Mouse (Mus musculus): Measurements from ENCODE around the gene Syn3. TPM values are rescaled to one million over a fixed set of nuclear protein-coding genes. Genes with fewer than 3 reads are reported as not detected.

The Syn3 gene
- polyA plus RNA-seq, 1 experiment: 0.75 TPM

DNA sequence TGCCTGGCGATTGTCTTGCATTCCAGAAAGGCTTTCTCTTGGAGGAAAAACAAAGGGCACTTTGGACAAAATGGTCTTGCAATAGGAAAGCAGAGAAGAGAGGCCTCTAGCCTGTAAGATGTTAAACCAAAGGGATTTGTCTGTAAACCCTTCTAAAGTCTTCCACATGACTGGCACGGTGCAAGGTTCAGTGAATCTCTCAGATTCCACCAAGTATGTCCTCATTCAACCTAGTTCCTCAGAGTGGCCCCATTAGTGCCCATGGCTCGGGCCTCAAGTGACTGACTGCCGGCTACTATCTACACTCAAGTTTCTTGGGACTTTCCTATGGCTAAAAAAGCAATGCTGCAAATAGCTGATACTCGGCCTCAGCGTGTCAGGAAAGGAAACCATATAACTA lies 200.4 kb downstream of the Syn3 start:
- WGBS: 87% methylated on average over 6 of the region's 6 CpGs
- Histone ChIP-seq H3K4me3 (ENCODE audit: low read depth, low read length) (no peak overlapping the region), H3K4me1 (ENCODE audit: control insufficient read depth, insufficient read depth, insufficient read length, low read length) (peaks cover 13% of the 10 kb centered on the region), H3K36me3 (ENCODE audit: control insufficient read depth, insufficient read depth, low read length) (no peaks in the 10 kb centered on the region), H3K27me3 (ENCODE audit: control insufficient read depth, insufficient read depth, low read length) (0 out of 2 replicates have a peak, but pooled peaks cover 3% of the 10 kb centered on the region), H3K27ac (ENCODE audit: insufficient read depth, low read depth, low read length) (no peak overlapping the region)
- TF ChIP-seq CTCF (IDR thresholded peaks at IDR 0.05; ENCODE audit: extremely low read depth, insufficient read length, insufficient replicate concordance, low read depth, low read length) (no peak), POLR2A (IDR thresholded peaks at IDR 0.05; ENCODE audit: low read depth, low read length) (no peak)

DNA sequence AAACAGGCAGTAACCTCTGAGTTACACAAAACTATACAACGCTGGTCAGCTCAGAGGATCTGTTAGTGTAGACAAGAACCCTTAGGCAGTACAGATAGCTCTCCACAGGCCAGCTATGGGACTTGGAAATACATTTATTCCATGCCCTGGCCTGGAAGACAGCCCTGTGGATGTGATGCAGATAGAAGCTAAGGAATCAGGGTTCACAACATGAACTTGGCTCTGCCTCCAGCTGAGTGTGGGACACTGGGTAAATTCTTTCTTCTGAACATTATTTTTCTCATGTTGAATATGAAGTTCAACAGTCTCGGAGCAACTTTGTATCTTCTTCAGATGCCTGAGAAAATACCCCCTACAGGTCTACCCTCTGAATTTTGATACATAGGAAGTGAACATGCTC lies 201.4 kb downstream of the Syn3 start:
- Histone ChIP-seq H3K27me3 (ENCODE audit: control insufficient read depth, insufficient read depth, low read length) (0 out of 2 replicates have a peak, but pooled peaks cover 3% of the 10 kb centered on the region), H3K4me1 (ENCODE audit: control insufficient read depth, insufficient read depth, insufficient read length, low read length) (peaks cover 9% of the 10 kb centered on the region; the same call in 1 of the 2 replicates), H3K27ac (ENCODE audit: insufficient read depth, low read depth, low read length) (no peak overlapping the region), H3K36me3 (ENCODE audit: control insufficient read depth, insufficient read depth, low read length) (no peaks in the 10 kb centered on the region), H3K4me3 (ENCODE audit: low read depth, low read length) (no peak overlapping the region)
- TF ChIP-seq CTCF (IDR thresholded peaks at IDR 0.05; ENCODE audit: extremely low read depth, insufficient read length, insufficient replicate concordance, low read depth, low read length) (no peak), POLR2A (IDR thresholded peaks at IDR 0.05; ENCODE audit: low read depth, low read length) (no peak)
- WGBS: 93% methylated on average over 2 of the region's 2 CpGs

DNA sequence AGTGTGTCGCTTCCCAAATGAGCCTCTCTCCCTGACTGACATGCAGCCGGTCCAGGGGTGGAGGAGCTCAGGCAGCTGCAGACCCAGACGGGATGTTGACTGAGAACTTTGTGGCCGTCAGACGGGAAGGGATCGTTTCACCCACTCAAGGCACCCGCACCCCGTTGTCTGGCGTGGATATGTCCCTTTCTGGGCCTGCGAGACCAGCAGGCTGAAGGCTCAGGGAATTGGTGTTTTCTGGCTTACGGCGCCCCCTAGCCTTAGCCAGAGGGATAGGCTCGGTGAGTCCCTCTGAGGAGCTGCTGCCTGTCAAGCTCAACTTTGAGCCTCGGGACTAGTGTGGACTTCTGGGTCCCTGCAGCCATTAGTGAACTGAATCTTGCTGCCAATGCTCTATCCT lies 202.6 kb downstream of the Syn3 start:
- H3K4me3 ChIP-seq (ENCODE audit: low read depth, low read length): no peak overlapping the region
- 15% methylated on average over 14 of the region's 14 CpGs for WGBS
- TF ChIP-seq POLR2A (IDR thresholded peaks at IDR 0.05; ENCODE audit: low read depth, low read length) (no peak), CTCF (IDR thresholded peaks at IDR 0.05; ENCODE audit: extremely low read depth, insufficient read length, insufficient replicate concordance, low read depth, low read length) (peak; percentile 85)
- H3K27me3 ChIP-seq (ENCODE audit: control insufficient read depth, insufficient read depth, low read length): 0 out of 2 replicates have a peak, but pooled peaks cover 3% of the 10 kb centered on the region
- 0 out of 2 replicates have a peak, but pooled peaks cover 6% of the 10 kb centered on the region for H3K4me1 ChIP-seq (ENCODE audit: control insufficient read depth, insufficient read depth, insufficient read length, low read length)
- no peak overlapping the region for H3K27ac ChIP-seq (ENCODE audit: insufficient read depth, low read depth, low read length)
- H3K36me3 ChIP-seq (ENCODE audit: control insufficient read depth, insufficient read depth, low read length): no peaks in the 10 kb centered on the region

DNA sequence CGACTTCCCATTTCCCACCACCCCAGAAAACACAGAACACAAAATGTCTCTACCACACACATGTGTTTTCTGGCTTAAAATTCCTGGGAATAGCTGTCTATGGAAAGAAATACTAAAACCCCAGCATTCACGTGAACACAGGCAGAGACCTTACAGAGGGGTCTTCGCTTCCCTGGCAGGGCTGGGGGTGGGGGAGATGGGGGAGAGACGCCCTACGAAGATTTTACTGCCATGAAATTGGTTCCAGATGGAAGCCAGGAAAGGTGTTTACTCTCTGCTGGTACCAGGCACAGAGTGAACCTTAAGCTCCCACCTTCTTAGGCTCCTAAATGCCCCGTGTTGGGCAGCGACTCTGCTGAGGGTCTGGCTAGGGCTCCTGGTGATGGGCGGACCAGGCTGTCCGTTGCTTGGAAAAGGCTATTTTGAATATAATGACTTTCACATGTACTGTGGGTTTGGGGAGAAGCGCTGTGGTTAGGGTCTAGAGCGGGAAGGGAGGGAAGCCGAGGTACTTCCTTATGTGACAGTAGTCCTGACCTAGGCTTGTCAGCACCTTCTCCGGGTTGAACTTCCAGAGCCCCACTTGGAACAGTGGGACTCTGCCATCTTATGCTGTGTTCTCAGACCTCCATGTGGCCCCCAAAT lies 203.1 kb downstream of the Syn3 start:
- WGBS: 68% methylated on average over 13 of the region's 13 CpGs
- H3K27ac ChIP-seq (ENCODE audit: insufficient read depth, low read depth, low read length): no peak overlapping the region
- no peak overlapping the region for H3K4me3 ChIP-seq (ENCODE audit: low read depth, low read length)
- H3K36me3 ChIP-seq (ENCODE audit: control insufficient read depth, insufficient read depth, low read length): no peaks in the 10 kb centered on the region
- 0 out of 2 replicates have a peak, but pooled peaks cover 2% of the 10 kb centered on the region for H3K4me1 ChIP-seq (ENCODE audit: control insufficient read depth, insufficient read depth, insufficient read length, low read length)
- TF ChIP-seq CTCF (IDR thresholded peaks at IDR 0.05; ENCODE audit: extremely low read depth, insufficient read length, insufficient replicate concordance, low read depth, low read length): no peak
- TF ChIP-seq POLR2A (IDR thresholded peaks at IDR 0.05; ENCODE audit: low read depth, low read length): no peak
- H3K27me3 ChIP-seq (ENCODE audit: control insufficient read depth, insufficient read depth, low read length): no peaks in the 10 kb centered on the region

DNA sequence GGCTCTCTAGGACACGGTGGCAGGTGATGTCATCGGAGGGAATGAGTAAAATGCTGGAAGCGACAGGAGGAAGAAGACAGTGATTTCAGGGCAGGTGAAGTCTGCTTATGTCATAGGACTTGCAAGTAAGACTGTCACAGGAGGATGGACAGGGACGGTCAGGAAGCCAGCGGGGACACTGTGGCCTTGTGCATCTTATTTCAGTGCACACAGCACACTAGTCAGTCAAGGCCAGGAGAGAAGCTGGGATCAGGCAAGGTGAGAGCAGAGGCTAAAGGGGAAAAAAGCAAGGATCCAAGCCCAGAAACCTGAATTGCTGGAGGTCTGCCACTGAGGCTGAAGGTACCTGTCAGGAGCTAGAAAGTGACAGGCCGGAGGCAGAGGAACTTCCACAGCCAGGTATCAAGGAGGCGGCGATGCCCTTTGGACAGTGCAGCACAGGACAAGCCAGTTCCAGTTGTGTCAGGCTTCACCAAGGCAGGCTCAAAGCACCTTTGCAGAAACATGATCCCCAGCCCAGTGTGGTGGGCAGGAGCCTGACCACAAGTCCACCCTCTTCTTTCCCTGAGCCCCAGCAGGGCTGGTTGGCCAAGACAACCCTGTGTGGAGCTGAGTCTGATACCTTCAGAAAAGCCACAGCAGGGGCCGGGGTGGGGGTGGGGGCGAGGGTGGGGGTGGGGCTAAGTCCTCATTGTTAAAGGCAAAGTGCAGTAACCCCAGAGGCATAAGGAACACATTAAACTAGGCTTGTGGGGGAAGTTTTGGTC lies 203.9 kb downstream of the Syn3 start:
- WGBS: 72% methylated on average over 10 of the region's 10 CpGs
- H3K36me3 ChIP-seq (ENCODE audit: control insufficient read depth, insufficient read depth, low read length): no peaks in the 10 kb centered on the region
- no peaks in the 10 kb centered on the region for H3K27me3 ChIP-seq (ENCODE audit: control insufficient read depth, insufficient read depth, low read length)
- no peak overlapping the region for H3K27ac ChIP-seq (ENCODE audit: insufficient read depth, low read depth, low read length)
- H3K4me3 ChIP-seq (ENCODE audit: low read depth, low read length): no peak overlapping the region
- H3K4me1 ChIP-seq (ENCODE audit: control insufficient read depth, insufficient read depth, insufficient read length, low read length): no peaks in the 10 kb centered on the region
- no peak for TF ChIP-seq POLR2A (IDR thresholded peaks at IDR 0.05; ENCODE audit: low read depth, low read length)
- TF ChIP-seq CTCF (IDR thresholded peaks at IDR 0.05; ENCODE audit: extremely low read depth, insufficient read length, insufficient replicate concordance, low read depth, low read length): no peak

DNA sequence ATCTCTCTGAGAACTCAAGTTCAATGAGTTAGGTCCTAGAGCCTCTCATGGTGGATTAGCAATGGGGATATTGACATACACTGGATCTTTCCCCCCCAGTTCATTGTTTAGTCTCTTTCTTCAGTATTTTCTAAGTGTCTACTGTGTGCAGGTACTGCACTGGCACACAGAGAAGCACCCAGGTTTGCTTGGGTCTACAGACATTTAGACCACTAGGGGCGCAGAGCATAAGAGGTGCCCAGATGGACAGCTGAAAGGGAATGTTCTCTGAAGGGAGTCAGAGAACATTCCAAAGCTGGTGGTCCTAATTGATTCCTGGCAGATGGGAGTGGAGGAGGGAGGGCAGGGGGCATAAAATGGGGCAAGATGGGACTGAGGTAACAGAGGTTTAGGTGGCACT lies 204.8 kb downstream of the Syn3 start:
- H3K4me1 ChIP-seq (ENCODE audit: control insufficient read depth, insufficient read depth, insufficient read length, low read length): no peaks in the 10 kb centered on the region
- no peaks in the 10 kb centered on the region for H3K27me3 ChIP-seq (ENCODE audit: control insufficient read depth, insufficient read depth, low read length)
- WGBS: 78% methylated on average over 1 of the region's 1 CpGs
- no peaks in the 10 kb centered on the region for H3K36me3 ChIP-seq (ENCODE audit: control insufficient read depth, insufficient read depth, low read length)
- TF ChIP-seq CTCF (IDR thresholded peaks at IDR 0.05; ENCODE audit: extremely low read depth, insufficient read length, insufficient replicate concordance, low read depth, low read length): no peak
- no peak for TF ChIP-seq POLR2A (IDR thresholded peaks at IDR 0.05; ENCODE audit: low read depth, low read length)
- H3K27ac ChIP-seq (ENCODE audit: insufficient read depth, low read depth, low read length): no peak overlapping the region
- H3K4me3 ChIP-seq (ENCODE audit: low read depth, low read length): no peak overlapping the region

DNA sequence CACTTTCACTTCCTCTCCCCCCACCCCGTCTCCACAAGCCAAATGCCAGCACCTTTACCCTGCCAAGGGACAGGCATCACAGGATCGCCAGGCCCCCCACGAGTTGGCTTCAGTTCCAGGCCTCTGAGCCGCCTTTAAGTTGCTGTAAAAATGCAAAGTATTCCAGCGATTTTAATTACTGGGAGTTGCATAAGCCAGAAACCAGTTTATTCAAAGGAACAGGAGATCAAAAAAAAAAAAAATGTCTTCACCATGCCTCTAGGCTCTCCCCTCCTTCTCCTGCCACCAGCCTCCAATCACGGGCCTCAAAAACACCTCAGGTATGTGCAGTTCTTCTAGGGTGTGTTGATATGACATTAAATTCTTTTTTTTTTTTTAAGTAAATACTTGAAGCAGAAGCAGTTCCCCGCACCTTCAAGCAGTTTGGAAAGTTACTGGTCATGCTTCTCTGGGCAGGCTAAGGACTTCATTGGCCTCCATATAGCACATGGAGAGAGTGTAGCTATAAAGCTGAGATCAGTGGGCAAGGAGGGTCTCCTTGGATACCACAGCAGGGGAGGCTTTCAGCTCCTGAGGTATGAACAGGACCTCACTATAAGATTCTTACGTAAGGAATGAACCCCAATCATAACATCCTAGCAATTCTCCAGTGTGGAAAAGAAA lies 208.5 kb downstream of the Syn3 start:
- TF ChIP-seq CTCF (IDR thresholded peaks at IDR 0.05; ENCODE audit: extremely low read depth, insufficient read length, insufficient replicate concordance, low read depth, low read length): no peak
- no peak for TF ChIP-seq POLR2A (IDR thresholded peaks at IDR 0.05; ENCODE audit: low read depth, low read length)
- H3K27ac ChIP-seq (ENCODE audit: insufficient read depth, low read depth, low read length): no peak overlapping the region
- H3K27me3 ChIP-seq (ENCODE audit: control insufficient read depth, insufficient read depth, low read length): no peaks in the 10 kb centered on the region
- 70% methylated on average over 8 of the region's 8 CpGs for WGBS
- H3K4me3 ChIP-seq (ENCODE audit: low read depth, low read length): no peak overlapping the region
- no peaks in the 10 kb centered on the region for H3K4me1 ChIP-seq (ENCODE audit: control insufficient read depth, insufficient read depth, insufficient read length, low read length)
- no peaks in the 10 kb centered on the region for H3K36me3 ChIP-seq (ENCODE audit: control insufficient read depth, insufficient read depth, low read length)

Data from small intestine, adult 2 months (tissue).